Mouse (Mus musculus): ENCODE measurements at regions not wholly inside any gene's neighbourhood (a gene's known extent, or its start where the extent isn't known, plus 50 kb on each side); places are given as distances from the start of the nearest gene placed in this dataset.

- TF ChIP-seq CTCF (IDR thresholded peaks at IDR 0.05; ENCODE audit: borderline replicate concordance, extremely low read depth, insufficient read depth, insufficient read length) = no peak
- no peak for TF ChIP-seq POLR2A (IDR thresholded peaks at IDR 0.05; ENCODE audit: borderline replicate concordance, extremely low read depth, insufficient read depth, insufficient read length, poor library complexity, severe bottlenecking)
These were observed 165.0 kb upstream of the Klf7 start for GRCm38 (mm10) chr1:64287068-64287467.
